Mouse (Mus musculus) midbrain, embryonic 10.5 days (tissue): Measurements from ENCODE around the gene A930018P22Rik. TPM values are rescaled to one million over a fixed set of nuclear protein-coding genes. Genes with fewer than 3 reads are reported as not detected.

ENCODE experiments used
- DNase-seq: peaks from one replicate; pipeline ENCODE4 v3.0.0-alpha.2; 2017; ENCODE audit warnings: low spot score
- H3K27ac ChIP-seq: fragments of 300-500 bp; sonication (generic); replicated peaks from 2 replicates; pipeline ENCODE4 v1.5.1; 2016; ENCODE audit warnings: mild to moderate bottlenecking
- H3K27me3 ChIP-seq: fragments of 300-500 bp; sonication (generic); 2 replicates; pipeline ENCODE4 v1.6.1; 2016; ENCODE audit warnings: low read depth, mild to moderate bottlenecking; ENCODE audit not compliant: poor library complexity, severe bottlenecking
- H3K36me3 ChIP-seq: fragments of 300-500 bp; sonication (generic); 2 replicates; pipeline ENCODE4 v1.6.1; 2016; ENCODE audit warnings: mild to moderate bottlenecking, moderate library complexity
- H3K4me1 ChIP-seq: fragments of 300-500 bp; sonication (generic); 2 replicates; pipeline ENCODE4 v1.6.1; 2016
- H3K4me3 ChIP-seq: fragments of 300-500 bp; sonication (generic); 2 replicates; pipeline ENCODE4 v1.5.1; 2016; ENCODE audit warnings: mild to moderate bottlenecking, moderate library complexity
- H3K9me3 ChIP-seq: fragments of 300-500 bp; sonication (generic); replicated peaks from 2 replicates; pipeline ENCODE4 v1.6.1; 2016; ENCODE audit warnings: mild to moderate bottlenecking
- WGBS: fragments of 180-500 bp; shearing (Covaris S2); methylation state at CpG from one replicate; pipeline ENCODE4 v1.1.7; 2016; 5-methylcytosine and 5-hydroxymethylcytosine counted together
- polyA plus RNA-seq: library from polyadenylated mRNA; unstranded; fragments of >200 nt; fragmentation: Nextera tagmentation; extraction: Ambion mirVana; gene quantifications from 2 replicates; pipeline ENCODE4 v1.2.1, GENCODE M21; 2016

Gene A930018P22Rik
- polyA plus RNA-seq, 1 experiment from 2014 or later = 0.25 TPM

DNA sequence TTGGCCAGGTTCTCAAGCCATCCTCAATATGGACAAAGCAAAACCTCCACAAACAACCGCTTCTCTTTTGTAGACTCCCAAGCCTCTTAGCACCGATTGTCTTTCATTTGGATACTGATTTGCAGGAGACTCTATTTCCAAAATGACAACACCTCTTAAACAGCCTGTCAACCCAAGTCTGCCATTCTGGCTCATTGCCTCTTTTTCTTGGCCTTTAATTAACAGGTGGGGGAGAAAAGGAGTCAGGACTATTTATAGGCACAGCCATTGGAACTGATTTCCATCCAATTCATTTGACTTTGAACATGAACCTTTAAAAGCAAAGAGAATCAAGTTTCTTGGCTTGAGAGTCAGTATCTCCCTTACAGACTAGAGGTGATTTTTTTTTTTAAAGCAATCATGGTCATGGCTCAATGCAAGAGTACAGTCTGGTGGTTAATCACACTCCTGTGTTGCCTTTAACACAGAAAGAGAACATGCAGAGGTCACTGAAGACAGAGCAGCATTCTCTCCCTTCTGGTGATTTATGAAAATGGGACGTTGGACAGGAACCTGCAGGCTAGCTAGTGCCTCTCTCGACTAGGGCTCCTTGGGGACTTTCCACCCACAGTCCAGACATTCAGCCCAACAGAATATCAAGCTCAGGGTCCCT lies 25.5 kb downstream of the A930018P22Rik start:
- H3K4me1 ChIP-seq = peaks cover 4% of the 10 kb centered on the region; the same call in 1 of the 2 replicates
- no peak for DNase-seq
- no peak overlapping the region for H3K4me3 ChIP-seq
- WGBS = 87% methylated on average over 4 of the region's 4 CpGs
- H3K9me3 ChIP-seq = no peaks in the 10 kb centered on the region
- no peak overlapping the region for H3K27ac ChIP-seq
- no peaks in the 10 kb centered on the region for H3K36me3 ChIP-seq
- H3K27me3 ChIP-seq = no peaks in the 10 kb centered on the region

DNA sequence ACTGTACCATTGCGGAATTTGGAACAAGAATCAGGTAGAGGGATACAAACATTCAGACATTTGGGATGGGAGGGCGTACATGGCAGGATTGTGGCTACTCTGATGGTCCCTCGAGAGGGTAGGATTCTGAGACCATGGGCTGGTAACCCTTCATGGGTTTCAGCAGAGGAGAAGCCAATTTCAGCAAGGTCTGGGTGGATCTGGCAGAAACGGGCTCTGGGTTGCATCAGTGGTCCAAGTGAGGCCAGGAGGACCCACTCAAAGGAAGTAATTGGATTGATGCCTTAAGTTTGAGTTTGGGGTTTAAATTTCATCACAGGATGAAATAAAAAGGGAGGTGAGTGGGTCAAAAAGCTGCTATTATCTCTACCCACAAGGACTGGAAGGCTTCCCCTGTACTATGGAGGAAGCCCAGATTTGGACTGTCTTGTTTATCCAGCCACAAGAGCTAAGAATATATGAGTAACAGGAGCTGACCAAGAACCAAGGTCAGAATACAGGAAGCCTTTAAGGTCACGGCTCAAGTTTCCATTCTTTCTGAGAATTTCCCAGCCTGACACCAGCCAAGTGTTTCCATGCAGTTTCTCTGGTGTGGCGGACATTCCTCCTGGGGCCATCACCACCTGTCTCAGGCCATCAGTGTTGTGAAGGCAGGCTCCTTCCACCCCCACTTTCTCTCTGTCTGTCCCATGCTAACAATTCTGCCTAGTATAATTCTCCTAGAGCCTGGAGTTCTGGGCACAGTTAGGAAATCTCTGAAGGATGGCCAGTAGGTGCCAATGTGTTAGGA lies 28.2 kb downstream of the A930018P22Rik start:
- Histone ChIP-seq H3K27me3 (no peaks in the 10 kb centered on the region), H3K27ac (no peak overlapping the region), H3K36me3 (no peaks in the 10 kb centered on the region), H3K4me1 (peaks cover 4% of the 10 kb centered on the region; the same call in 1 of the 2 replicates), H3K9me3 (no peaks in the 10 kb centered on the region), H3K4me3 (no peak overlapping the region)
- DNase-seq = no peak
- 87% methylated on average over 6 of the region's 6 CpGs for WGBS

DNA sequence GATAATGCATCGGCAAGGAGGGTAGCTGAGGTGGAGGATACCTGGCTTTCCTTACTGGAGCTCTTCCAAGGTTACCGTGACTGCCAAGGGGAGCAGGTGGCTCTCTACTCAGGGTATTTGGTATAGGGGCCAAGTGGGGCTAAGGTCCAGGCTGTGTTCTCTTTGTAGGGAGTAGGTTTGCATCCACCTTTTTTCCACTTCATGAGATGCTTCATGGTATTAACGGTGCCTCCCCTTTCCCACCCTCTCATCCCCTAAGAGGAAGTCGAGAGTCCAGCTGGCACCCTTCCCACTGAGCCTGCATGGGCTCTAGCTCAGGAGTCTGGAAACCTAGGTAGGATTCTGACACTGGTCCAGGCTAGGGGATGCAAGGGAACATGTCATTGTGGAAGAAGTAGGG lies 30.8 kb downstream of the A930018P22Rik start:
- no peak for DNase-seq
- no peaks in the 10 kb centered on the region for H3K4me1 ChIP-seq
- 92% methylated on average over 4 of the region's 4 CpGs for WGBS
- H3K9me3 ChIP-seq = no peaks in the 10 kb centered on the region
- no peak overlapping the region for H3K4me3 ChIP-seq
- no peak overlapping the region for H3K27ac ChIP-seq
- H3K36me3 ChIP-seq = no peaks in the 10 kb centered on the region
- H3K27me3 ChIP-seq = no peaks in the 10 kb centered on the region

DNA sequence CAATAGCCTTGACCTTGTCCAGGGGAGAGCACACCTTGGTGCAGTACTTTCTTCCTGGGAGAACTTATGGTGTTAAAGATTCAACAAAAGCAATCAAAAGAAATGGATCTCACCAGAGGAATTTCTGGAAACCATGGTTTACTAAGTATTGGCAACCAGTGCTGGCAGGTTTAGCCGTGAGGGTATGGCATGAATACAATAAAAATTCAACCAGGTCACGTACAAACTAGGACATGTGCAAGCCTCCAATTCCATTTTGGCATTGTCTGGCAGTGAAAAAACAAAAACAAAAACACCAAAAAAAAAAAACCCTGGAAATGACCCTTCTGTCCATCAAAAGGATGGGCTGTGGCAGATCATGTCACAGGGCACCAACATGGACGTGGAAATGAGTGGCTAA lies 31.3 kb downstream of the A930018P22Rik start:
- H3K36me3 ChIP-seq = no peaks in the 10 kb centered on the region
- no peaks in the 10 kb centered on the region for H3K9me3 ChIP-seq
- WGBS = 88% methylated on average over 3 of the region's 3 CpGs
- no peak for DNase-seq
- H3K27me3 ChIP-seq = no peaks in the 10 kb centered on the region
- no peaks in the 10 kb centered on the region for H3K4me1 ChIP-seq
- no peak overlapping the region for H3K27ac ChIP-seq
- H3K4me3 ChIP-seq = no peak overlapping the region

DNA sequence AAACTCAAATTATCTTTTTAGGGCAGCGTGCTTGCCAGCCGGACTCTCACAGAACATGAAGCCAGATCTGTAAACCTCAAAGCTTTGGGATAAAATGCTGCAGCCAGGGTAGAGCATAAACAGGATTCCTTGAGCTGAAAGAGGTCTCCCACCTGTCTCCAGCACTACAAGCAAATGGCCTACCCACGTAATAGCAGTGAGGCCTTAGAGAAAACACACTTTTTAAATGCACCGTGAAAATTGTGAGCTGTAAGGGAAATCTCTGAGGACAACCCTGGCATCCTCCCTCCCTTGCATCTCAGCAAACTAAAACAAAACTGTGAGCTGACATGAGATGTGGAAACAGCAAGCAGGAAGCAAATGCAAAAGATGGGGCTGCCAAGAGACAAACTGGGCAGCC lies 35.3 kb downstream of the A930018P22Rik start:
- 86% methylated on average over 4 of the region's 4 CpGs for WGBS
- no peaks in the 10 kb centered on the region for H3K9me3 ChIP-seq

DNA sequence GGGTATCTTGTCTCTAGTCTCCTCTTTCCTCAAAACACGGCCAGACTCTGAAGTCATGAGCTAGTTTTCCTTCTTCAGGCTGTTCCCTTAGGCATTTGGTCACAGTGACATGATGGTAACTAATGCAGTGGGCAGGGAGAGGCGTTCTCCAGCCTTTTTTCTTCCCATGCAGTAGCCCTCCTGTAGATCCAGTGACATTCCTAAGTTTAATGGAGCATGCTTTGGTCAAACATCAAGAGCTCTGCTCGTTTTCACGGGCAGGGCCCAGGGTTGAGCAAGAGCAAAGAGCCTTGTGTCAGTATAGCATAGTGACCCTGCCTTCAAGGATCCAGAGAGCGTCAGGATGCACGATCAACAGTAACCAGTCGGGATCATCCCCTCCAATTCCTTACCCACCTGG lies 40.8 kb downstream of the A930018P22Rik start:
- Histone ChIP-seq H3K9me3 (no peaks in the 10 kb centered on the region), H3K4me3 (no peak overlapping the region), H3K27ac (no peak overlapping the region), H3K27me3 (no peaks in the 10 kb centered on the region), H3K4me1 (peaks cover 8% of the 10 kb centered on the region), H3K36me3 (no peaks in the 10 kb centered on the region)
- 82% methylated on average over 7 of the region's 7 CpGs for WGBS
- no peak for DNase-seq

More for the DNA sequence above, 35.3 kb downstream of the A930018P22Rik start:
- H3K27ac ChIP-seq = no peak overlapping the region
- no peaks in the 10 kb centered on the region for H3K27me3 ChIP-seq
- H3K4me1 ChIP-seq = no peaks in the 10 kb centered on the region
- no peak overlapping the region for H3K4me3 ChIP-seq
- no peaks in the 10 kb centered on the region for H3K36me3 ChIP-seq
- no peak for DNase-seq

DNA sequence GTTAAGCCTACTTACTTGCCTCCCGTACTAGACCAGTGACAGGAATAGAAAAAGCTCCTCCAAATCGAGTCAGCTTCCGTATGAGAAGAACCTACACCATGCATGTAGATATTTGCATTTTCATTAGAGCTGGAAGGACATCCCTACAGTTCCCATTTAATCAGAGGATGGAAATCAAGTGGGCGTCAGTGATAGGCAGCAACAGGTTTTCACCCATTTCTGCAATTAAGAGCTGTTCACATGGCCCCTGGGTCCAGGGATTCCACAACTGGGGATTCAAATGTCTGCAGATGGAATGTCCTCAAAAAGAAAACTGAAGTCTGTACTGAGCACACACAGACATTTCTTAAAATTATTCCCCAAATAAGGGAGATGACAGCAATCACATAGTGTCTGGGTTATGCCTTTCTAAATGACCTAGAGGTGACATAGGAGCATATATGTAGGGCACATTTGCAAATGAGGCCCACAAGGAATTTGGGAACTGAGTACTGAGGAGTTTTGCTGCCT lies 41.5 kb downstream of the A930018P22Rik start:
- H3K36me3 ChIP-seq = no peaks in the 10 kb centered on the region
- no peak overlapping the region for H3K27ac ChIP-seq
- peaks cover 13% of the 10 kb centered on the region for H3K4me1 ChIP-seq
- DNase-seq = no peak
- no peaks in the 10 kb centered on the region for H3K27me3 ChIP-seq
- no peaks in the 10 kb centered on the region for H3K9me3 ChIP-seq
- H3K4me3 ChIP-seq = no peak overlapping the region
- 93% methylated on average over 4 of the region's 4 CpGs for WGBS

DNA sequence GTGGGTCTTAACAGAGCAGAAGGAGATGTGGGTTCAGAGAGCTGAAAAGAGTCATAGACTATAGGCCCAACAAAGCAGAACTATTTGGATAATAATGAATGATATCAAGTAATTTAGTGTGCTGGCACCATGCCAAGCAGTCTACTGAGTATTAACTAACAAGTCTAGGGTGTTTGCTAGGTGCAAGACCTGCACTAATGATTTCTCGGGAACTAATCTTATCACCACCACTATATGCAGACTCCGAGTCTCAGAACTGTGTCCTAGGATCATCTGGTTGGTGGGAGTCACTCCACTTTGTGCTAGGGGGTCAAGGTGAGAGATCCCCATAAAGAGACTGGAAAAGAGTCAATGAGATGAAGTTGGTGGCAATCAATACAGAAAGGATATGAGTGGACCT lies 43.1 kb downstream of the A930018P22Rik start:
- Histone ChIP-seq H3K4me1 (peaks cover 13% of the 10 kb centered on the region), H3K27ac (no peak overlapping the region), H3K27me3 (no peaks in the 10 kb centered on the region), H3K36me3 (no peaks in the 10 kb centered on the region), H3K9me3 (no peaks in the 10 kb centered on the region), H3K4me3 (no peak overlapping the region)
- WGBS = 93% methylated on average over 2 of the region's 2 CpGs
- DNase-seq = no peak

DNA sequence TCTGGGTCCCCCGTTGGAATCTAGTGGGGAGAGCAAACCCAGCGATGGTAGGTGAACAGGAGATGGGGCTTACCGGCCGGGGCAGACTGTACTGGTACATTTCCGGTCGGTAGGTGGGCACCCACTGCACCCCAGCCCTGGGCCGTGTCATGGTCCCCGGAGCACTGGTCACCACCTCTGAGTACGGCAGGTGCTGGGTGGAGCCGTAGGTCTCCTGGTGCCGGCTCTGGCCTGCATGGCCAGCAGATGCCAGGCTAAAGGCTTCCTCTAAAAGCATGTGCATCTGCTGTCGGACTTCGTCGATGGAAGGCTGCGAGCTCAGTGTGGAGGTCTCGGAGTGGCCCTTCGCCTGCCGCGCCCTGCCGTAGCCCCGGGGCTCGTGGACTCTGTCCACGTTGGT lies 45.2 kb downstream of the A930018P22Rik start:
- Histone ChIP-seq H3K9me3 (no peaks in the 10 kb centered on the region), H3K4me3 (no peak overlapping the region), H3K27me3 (no peaks in the 10 kb centered on the region), H3K4me1 (peaks cover 13% of the 10 kb centered on the region), H3K36me3 (no peaks in the 10 kb centered on the region), H3K27ac (peak overlapping the region; percentile 39; the same call in 1 of the 2 replicates)
- WGBS = 95% methylated on average over 23 of the region's 23 CpGs
- DNase-seq = no peak

DNA sequence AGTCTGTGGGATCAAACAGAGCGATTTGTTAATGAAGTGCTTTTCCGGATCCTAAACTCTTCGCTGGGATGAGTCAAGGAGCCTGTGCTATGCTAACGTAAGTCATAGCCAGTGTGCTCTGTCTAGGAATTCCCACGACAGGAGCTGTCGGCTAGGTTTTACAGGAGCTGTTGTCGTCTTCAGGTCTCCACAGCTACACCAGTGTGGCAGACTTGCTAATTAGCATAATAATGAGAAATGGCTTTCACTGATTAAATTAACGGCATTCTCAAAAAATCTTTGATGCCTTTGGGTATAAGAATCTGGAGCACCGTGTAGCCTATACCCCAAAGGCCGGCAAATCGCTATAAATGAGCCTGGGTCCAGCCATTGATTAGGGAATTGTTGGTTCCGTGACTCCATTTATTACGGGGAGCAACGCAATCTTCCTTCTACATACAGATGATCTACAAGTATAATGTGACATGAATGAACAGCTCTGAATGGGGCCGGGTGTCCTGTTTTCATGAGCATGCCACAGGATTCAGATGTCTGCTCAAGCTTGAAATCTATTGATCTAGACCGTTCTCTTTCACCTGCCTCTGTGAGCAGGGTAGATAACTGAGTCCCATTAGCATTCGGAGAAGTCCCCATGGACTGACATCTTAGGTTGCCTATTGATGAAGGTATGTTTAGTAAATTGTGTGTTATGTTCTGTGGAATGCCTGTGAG lies 45.8 kb downstream of the A930018P22Rik start:
- Histone ChIP-seq H3K36me3 (no peaks in the 10 kb centered on the region), H3K27me3 (no peaks in the 10 kb centered on the region), H3K4me1 (peaks cover 13% of the 10 kb centered on the region), H3K4me3 (no peak overlapping the region), H3K27ac (no peak overlapping the region), H3K9me3 (no peaks in the 10 kb centered on the region)
- no peak for DNase-seq
- WGBS = 77% methylated on average over 17 of the region's 17 CpGs

DNA sequence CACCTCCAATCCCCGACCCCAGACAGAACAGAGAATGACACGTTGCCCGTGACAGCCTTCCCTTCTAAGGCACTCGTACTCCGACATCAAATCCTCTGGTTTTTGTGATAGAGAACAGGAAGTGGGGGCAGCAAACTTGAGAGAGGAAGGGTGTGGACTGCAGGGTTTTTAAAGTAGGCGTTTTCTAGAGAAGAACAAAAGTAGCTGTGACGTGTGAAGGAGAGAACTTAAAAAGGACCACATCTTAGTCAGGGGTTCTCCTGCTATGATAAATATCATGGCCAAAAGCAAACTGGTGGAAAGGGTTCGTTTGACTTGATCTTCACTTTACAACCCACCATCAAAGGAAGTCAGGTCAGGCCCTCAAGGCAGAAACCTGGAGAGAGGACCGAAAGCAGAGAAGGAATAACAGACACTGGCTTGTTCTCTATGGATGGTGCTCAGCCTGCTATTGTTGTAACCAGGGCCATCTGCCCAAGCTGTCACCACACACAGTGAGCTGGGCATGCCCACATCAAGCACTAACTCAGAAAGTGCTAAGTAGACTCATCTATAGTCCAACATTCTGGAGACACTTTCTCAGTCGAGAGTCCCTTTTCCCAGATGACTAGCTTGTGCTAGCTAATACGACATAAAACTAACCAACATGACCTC lies 50.3 kb downstream of the A930018P22Rik start:
- 78% methylated on average over 11 of the region's 11 CpGs for WGBS
- DNase-seq = no peak
- no peak overlapping the region for H3K27ac ChIP-seq
- no peaks in the 10 kb centered on the region for H3K36me3 ChIP-seq
- H3K4me3 ChIP-seq = no peak overlapping the region
- H3K4me1 ChIP-seq = peaks cover 11% of the 10 kb centered on the region
- H3K9me3 ChIP-seq = no peaks in the 10 kb centered on the region
- H3K27me3 ChIP-seq = no peaks in the 10 kb centered on the region

DNA sequence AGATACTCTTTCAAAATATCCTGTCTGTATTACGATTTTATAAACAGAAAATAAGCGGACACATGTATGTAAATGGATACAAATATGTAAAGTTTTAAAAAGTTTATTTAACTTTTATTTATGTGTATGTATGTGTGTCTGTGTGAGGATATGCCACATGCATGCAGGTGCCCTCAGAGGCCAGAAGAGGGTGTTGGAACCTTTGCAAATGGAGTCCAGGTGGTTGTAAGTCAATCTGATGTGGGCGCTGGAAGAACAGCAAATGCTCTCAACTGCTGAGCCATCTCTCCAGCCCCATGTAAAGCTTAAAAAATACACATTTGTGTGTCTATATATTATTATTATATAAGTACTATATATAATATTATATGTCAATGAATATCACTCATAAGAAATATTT lies 50.9 kb downstream of the A930018P22Rik start:
- Histone ChIP-seq H3K27ac (no peak overlapping the region), H3K27me3 (no peaks in the 10 kb centered on the region), H3K4me1 (peaks cover 5% of the 10 kb centered on the region), H3K36me3 (no peaks in the 10 kb centered on the region), H3K4me3 (no peak overlapping the region), H3K9me3 (no peaks in the 10 kb centered on the region)
- no peak for DNase-seq
- WGBS = 94% methylated on average over 3 of the region's 3 CpGs
